Mouse (Mus musculus) hindbrain, embryonic 15.5 days (tissue): ENCODE measurements around the gene Casz1. TPM values are rescaled to one million over a fixed set of nuclear protein-coding genes. Genes with fewer than 3 reads are reported as not detected.

ENCODE experiments used
- ATAC-seq: fragments of 200-750 bp; cut with Nextera tagmentation; 2 replicates; pipeline ENCODE4 v1.8.0; 2017; ENCODE audit warnings: low read depth, moderate number of reproducible peaks, moderate TSS enrichment; ENCODE audit not compliant: low FRiP score
- H3K27ac ChIP-seq: fragments of 300-500 bp; sonication (generic); replicated peaks from 2 replicates; pipeline ENCODE4 v1.5.1; 2015; ENCODE audit warnings: mild to moderate bottlenecking, inconsistent platforms
- H3K27me3 ChIP-seq: fragments of 300-500 bp; sonication (generic); 2 replicates; pipeline ENCODE4 v1.6.1; 2015; ENCODE audit warnings: control low read depth, inconsistent platforms
- H3K36me3 ChIP-seq: fragments of 300-500 bp; sonication (generic); 2 replicates; pipeline ENCODE4 v1.6.1; 2015; ENCODE audit warnings: control low read depth, inconsistent platforms
- H3K4me1 ChIP-seq: fragments of 300-500 bp; sonication (generic); replicated peaks from 2 replicates; pipeline ENCODE4 v1.6.1; 2015; ENCODE audit warnings: control low read depth, inconsistent platforms
- H3K4me2 ChIP-seq: fragments of 300-500 bp; sonication (generic); 2 replicates; pipeline ENCODE4 v1.6.1; 2015; ENCODE audit warnings: moderate library complexity, mild to moderate bottlenecking, inconsistent platforms
- H3K4me3 ChIP-seq: fragments of 300-500 bp; sonication (generic); 2 replicates; pipeline ENCODE4 v1.5.1; 2015; ENCODE audit warnings: mild to moderate bottlenecking, inconsistent platforms
- H3K9ac ChIP-seq: fragments of 300-500 bp; sonication (generic); 2 replicates; pipeline ENCODE4 v1.6.1; 2015; ENCODE audit warnings: inconsistent platforms
- H3K9me3 ChIP-seq: fragments of 300-500 bp; sonication (generic); 2 replicates; pipeline ENCODE4 v1.6.1; 2016; ENCODE audit warnings: control low read depth, inconsistent platforms
- WGBS: fragments of 180-500 bp; shearing (Covaris S2); methylation state at CpG from one replicate; pipeline ENCODE4 v1.1.7; 2015; 5-methylcytosine and 5-hydroxymethylcytosine counted together
- polyA plus RNA-seq: library from polyadenylated mRNA; unstranded; fragments of >200 nt; fragmentation: Nextera tagmentation; extraction: Ambion mirVana; gene quantifications from 2 replicates; pipeline ENCODE4 v1.2.1, GENCODE M21; 2015

Casz1 gene
- polyA plus RNA-seq, 1 experiment from 2014 or later: 4.6 TPM

- ATAC-seq: peak; percentile 48; the same call in 1 of the 2 replicates
- WGBS: 11% methylated on average over 10 of the region's 10 CpGs
- H3K36me3 ChIP-seq: no peaks in the 10 kb centered on the region
- no peak overlapping the region for H3K4me2 ChIP-seq
- no peaks in the 10 kb centered on the region for H3K9me3 ChIP-seq
- no peak overlapping the region for H3K9ac ChIP-seq
- peaks cover 41% of the 10 kb centered on the region for H3K4me1 ChIP-seq
- H3K4me3 ChIP-seq: no peak overlapping the region
- H3K27ac ChIP-seq: no peak overlapping the region
- peaks cover 66% of the 10 kb centered on the region for H3K27me3 ChIP-seq
Observed at GRCm38 (mm10) chr4:148885401-148885800, 81.2 kb downstream of the Casz1 start.

GRCm38 (mm10) chr4:148885921-148886540, 81.8 kb downstream of the Casz1 start:
- Histone ChIP-seq H3K36me3 (no peaks in the 10 kb centered on the region), H3K27ac (no peak overlapping the region), H3K4me2 (no peak overlapping the region), H3K27me3 (peaks cover 68% of the 10 kb centered on the region), H3K4me3 (no peak overlapping the region), H3K9ac (no peak overlapping the region), H3K9me3 (no peaks in the 10 kb centered on the region), H3K4me1 (peaks cover 43% of the 10 kb centered on the region)
- no peak for ATAC-seq
- 23% methylated on average over 9 of the region's 9 CpGs for WGBS

GRCm38 (mm10) chr4:148888229-148888628, 84.0 kb downstream of the Casz1 start:
- 18% methylated on average over 8 of the region's 8 CpGs for WGBS
- H3K4me1 ChIP-seq: peaks cover 38% of the 10 kb centered on the region
- no peaks in the 10 kb centered on the region for H3K9me3 ChIP-seq
- no peak overlapping the region for H3K4me2 ChIP-seq
- no peak overlapping the region for H3K4me3 ChIP-seq
- ATAC-seq: no peak
- no peak overlapping the region for H3K9ac ChIP-seq
- H3K27ac ChIP-seq: no peak overlapping the region
- peaks cover 71% of the 10 kb centered on the region for H3K27me3 ChIP-seq
- H3K36me3 ChIP-seq: no peaks in the 10 kb centered on the region

- Histone ChIP-seq H3K9ac (no peak overlapping the region), H3K4me2 (no peak overlapping the region), H3K27me3 (peaks cover 71% of the 10 kb centered on the region), H3K9me3 (no peaks in the 10 kb centered on the region), H3K4me3 (no peak overlapping the region), H3K36me3 (no peaks in the 10 kb centered on the region), H3K4me1 (peaks cover 38% of the 10 kb centered on the region), H3K27ac (no peak overlapping the region)
- no peak for ATAC-seq
- WGBS: 68% methylated on average over 6 of the region's 6 CpGs
Observed at GRCm38 (mm10) chr4:148889011-148889410, 84.8 kb downstream of the Casz1 start.

- peaks cover 36% of the 10 kb centered on the region for H3K4me1 ChIP-seq
- WGBS: 34% methylated on average over 8 of the region's 8 CpGs
- ATAC-seq: no peak
- H3K9ac ChIP-seq: no peak overlapping the region
- H3K36me3 ChIP-seq: no peaks in the 10 kb centered on the region
- H3K4me3 ChIP-seq: no peak overlapping the region
- H3K27me3 ChIP-seq: peaks cover 72% of the 10 kb centered on the region
- no peak overlapping the region for H3K27ac ChIP-seq
- peak overlapping the region; percentile 60 for H3K4me2 ChIP-seq
- H3K9me3 ChIP-seq: no peaks in the 10 kb centered on the region
Observed at GRCm38 (mm10) chr4:148890442-148890841, 86.2 kb downstream of the Casz1 start.

GRCm38 (mm10) chr4:148890892-148891838, 86.9 kb downstream of the Casz1 start:
- Histone ChIP-seq H3K27me3 (peaks cover 79% of the 10 kb centered on the region), H3K27ac (no peak overlapping the region), H3K4me2 (peak overlapping the region; percentile 60), H3K9ac (no peak overlapping the region), H3K4me3 (peak overlapping the region; percentile 29), H3K4me1 (peaks cover 28% of the 10 kb centered on the region), H3K36me3 (no peaks in the 10 kb centered on the region), H3K9me3 (no peaks in the 10 kb centered on the region)
- peak; percentile 65 for ATAC-seq
- 2% methylated on average over 52 of the region's 52 CpGs for WGBS

- ATAC-seq: no peak
- H3K27ac ChIP-seq: no peak overlapping the region
- H3K36me3 ChIP-seq: no peaks in the 10 kb centered on the region
- no peaks in the 10 kb centered on the region for H3K9me3 ChIP-seq
- no peak overlapping the region for H3K9ac ChIP-seq
- peaks cover 17% of the 10 kb centered on the region for H3K4me1 ChIP-seq
- no peak overlapping the region for H3K4me2 ChIP-seq
- WGBS: 64% methylated on average over 6 of the region's 6 CpGs
- H3K4me3 ChIP-seq: no peak overlapping the region
- peaks cover 79% of the 10 kb centered on the region for H3K27me3 ChIP-seq
Observed at GRCm38 (mm10) chr4:148896125-148896524, 91.9 kb downstream of the Casz1 start.

- Histone ChIP-seq H3K4me2 (peak overlapping the region; percentile 100), H3K4me3 (peak overlapping the region; percentile 73), H3K27me3 (peaks cover 73% of the 10 kb centered on the region), H3K27ac (no peak overlapping the region), H3K9me3 (no peaks in the 10 kb centered on the region), H3K36me3 (no peaks in the 10 kb centered on the region), H3K9ac (no peak overlapping the region), H3K4me1 (peaks cover 28% of the 10 kb centered on the region)
- no peak for ATAC-seq
- WGBS: 24% methylated on average over 1 of the region's 1 CpGs
Observed at GRCm38 (mm10) chr4:148899927-148900294, 95.7 kb downstream of the Casz1 start.

GRCm38 (mm10) chr4:148900295-148901211, 96.3 kb downstream of the Casz1 start:
- H3K4me2 ChIP-seq: peak overlapping the region; percentile 100
- peaks cover 73% of the 10 kb centered on the region for H3K27me3 ChIP-seq
- H3K4me3 ChIP-seq: peak overlapping the region; percentile 73
- no peaks in the 10 kb centered on the region for H3K36me3 ChIP-seq
- WGBS: under 1% methylated on average over 98 of the region's 123 CpGs
- peak overlapping the region; percentile 55 for H3K27ac ChIP-seq
- no peaks in the 10 kb centered on the region for H3K9me3 ChIP-seq
- ATAC-seq: peak; percentile 79
- H3K9ac ChIP-seq: peak overlapping the region; percentile 48
- H3K4me1 ChIP-seq: peaks cover 28% of the 10 kb centered on the region

- peaks cover 28% of the 10 kb centered on the region for H3K4me1 ChIP-seq
- H3K4me2 ChIP-seq: peak overlapping the region; percentile 100
- H3K4me3 ChIP-seq: peak overlapping the region; percentile 73
- no peaks in the 10 kb centered on the region for H3K36me3 ChIP-seq
- H3K9ac ChIP-seq: peak overlapping the region; percentile 48
- H3K27me3 ChIP-seq: peaks cover 67% of the 10 kb centered on the region
- under 1% methylated on average over 64 of the region's 64 CpGs for WGBS
- no peak for ATAC-seq
- H3K9me3 ChIP-seq: no peaks in the 10 kb centered on the region
- H3K27ac ChIP-seq: no peak overlapping the region
Observed at GRCm38 (mm10) chr4:148901275-148902052, 97.2 kb downstream of the Casz1 start.
